Mouse (Mus musculus): Measurements from ENCODE around the gene Csf1. TPM values are rescaled to one million over a fixed set of nuclear protein-coding genes. Genes with fewer than 3 reads are reported as not detected.

Csf1 gene
- polyA plus RNA-seq, 1 experiment from 2014 or later: 21.4 TPM

GRCm38 (mm10) chr3:107772860-107773259 lies 12.6 kb upstream of the Csf1 start:
- Histone ChIP-seq H3K36me3 (ENCODE audit: control insufficient read depth, insufficient read depth, low read length) (no peaks in the 10 kb centered on the region), H3K9ac (ENCODE audit: low read depth, low read length) (no peak overlapping the region), H3K4me3 (ENCODE audit: low read depth, low read length) (no peak overlapping the region), H3K4me2 (ENCODE audit: low read depth, low read length) (no peak overlapping the region), H3K9me3 (ENCODE audit: control insufficient read depth, low read length) (no peaks in the 10 kb centered on the region), H3K27ac (replicated peaks; ENCODE audit: low read depth, low read length) (no peak overlapping the region), H3K4me1 (ENCODE audit: control insufficient read depth, insufficient read depth, low read length) (peaks cover 22% of the 10 kb centered on the region), H3K27me3 (replicated peaks; ENCODE audit: control insufficient read depth, insufficient read depth, low read length) (no peaks in the 10 kb centered on the region)
- DNase-seq (ENCODE audit: low spot score) (no peak), ATAC-seq (ENCODE audit: low read depth) (no peak)
- 76% methylated on average over 5 of the region's 5 CpGs for WGBS

GRCm38 (mm10) chr3:107769692-107770091 lies 9.4 kb upstream of the Csf1 start:
- H3K36me3 ChIP-seq (ENCODE audit: control insufficient read depth, insufficient read depth, low read length): no peaks in the 10 kb centered on the region
- H3K27ac ChIP-seq (replicated peaks; ENCODE audit: low read depth, low read length): peak overlapping the region; percentile 11; the same call in 1 of the 2 replicates
- H3K27me3 ChIP-seq (replicated peaks; ENCODE audit: control insufficient read depth, insufficient read depth, low read length): no peaks in the 10 kb centered on the region
- ATAC-seq (ENCODE audit: low read depth) (peak; percentile 13; the same call in 1 of the 2 replicates), DNase-seq (ENCODE audit: low spot score) (peak; percentile 72)
- peaks cover 15% of the 10 kb centered on the region; the same call in 1 of the 2 replicates for H3K4me1 ChIP-seq (ENCODE audit: control insufficient read depth, insufficient read depth, low read length)
- no peak overlapping the region for H3K4me2 ChIP-seq (ENCODE audit: low read depth, low read length)
- H3K4me3 ChIP-seq (ENCODE audit: low read depth, low read length): no peak overlapping the region
- H3K9me3 ChIP-seq (ENCODE audit: control insufficient read depth, low read length): no peaks in the 10 kb centered on the region
- 46% methylated on average over 2 of the region's 2 CpGs for WGBS
- no peak overlapping the region for H3K9ac ChIP-seq (ENCODE audit: low read depth, low read length)

GRCm38 (mm10) chr3:107768104-107768989 lies 8.1 kb upstream of the Csf1 start:
- Histone ChIP-seq H3K4me1 (ENCODE audit: control insufficient read depth, insufficient read depth, low read length) (peaks cover 15% of the 10 kb centered on the region; the same call in 1 of the 2 replicates), H3K9me3 (ENCODE audit: control insufficient read depth, low read length) (no peaks in the 10 kb centered on the region), H3K27me3 (replicated peaks; ENCODE audit: control insufficient read depth, insufficient read depth, low read length) (no peaks in the 10 kb centered on the region), H3K4me2 (ENCODE audit: low read depth, low read length) (no peak overlapping the region), H3K27ac (replicated peaks; ENCODE audit: low read depth, low read length) (no peak overlapping the region), H3K36me3 (ENCODE audit: control insufficient read depth, insufficient read depth, low read length) (no peaks in the 10 kb centered on the region), H3K9ac (ENCODE audit: low read depth, low read length) (no peak overlapping the region), H3K4me3 (ENCODE audit: low read depth, low read length) (no peak overlapping the region)
- DNase-seq (ENCODE audit: low spot score): peak; percentile 53
- 46% methylated on average over 8 of the region's 8 CpGs for WGBS
- ATAC-seq (ENCODE audit: low read depth): peak; percentile 50; the same call in 1 of the 2 replicates

GRCm38 (mm10) chr3:107766804-107767203 lies 6.5 kb upstream of the Csf1 start:
- 59% methylated on average over 2 of the region's 2 CpGs for WGBS

GRCm38 (mm10) chr3:107765979-107766378 lies 5.7 kb upstream of the Csf1 start:
- WGBS: 71% methylated on average over 2 of the region's 2 CpGs
- ATAC-seq (ENCODE audit: low read depth) (no peak), DNase-seq (ENCODE audit: low spot score) (no peak)
- 0 out of 2 replicates have a peak, but pooled peaks cover 2% of the 10 kb centered on the region for H3K27me3 ChIP-seq (replicated peaks; ENCODE audit: control insufficient read depth, insufficient read depth, low read length)
- no peak overlapping the region for H3K4me2 ChIP-seq (ENCODE audit: low read depth, low read length)
- no peak overlapping the region for H3K27ac ChIP-seq (replicated peaks; ENCODE audit: low read depth, low read length)
- H3K9me3 ChIP-seq (ENCODE audit: control insufficient read depth, low read length): no peaks in the 10 kb centered on the region
- H3K4me1 ChIP-seq (ENCODE audit: control insufficient read depth, insufficient read depth, low read length): peaks cover 15% of the 10 kb centered on the region; the same call in 1 of the 2 replicates
- no peak overlapping the region for H3K4me3 ChIP-seq (ENCODE audit: low read depth, low read length)
- no peaks in the 10 kb centered on the region for H3K36me3 ChIP-seq (ENCODE audit: control insufficient read depth, insufficient read depth, low read length)
- no peak overlapping the region for H3K9ac ChIP-seq (ENCODE audit: low read depth, low read length)

More at GRCm38 (mm10) chr3:107766804-107767203, 6.5 kb upstream of the Csf1 start:
- Histone ChIP-seq H3K9ac (ENCODE audit: low read depth, low read length) (no peak overlapping the region), H3K36me3 (ENCODE audit: control insufficient read depth, insufficient read depth, low read length) (no peaks in the 10 kb centered on the region), H3K4me1 (ENCODE audit: control insufficient read depth, insufficient read depth, low read length) (peaks cover 15% of the 10 kb centered on the region; the same call in 1 of the 2 replicates), H3K4me2 (ENCODE audit: low read depth, low read length) (no peak overlapping the region), H3K4me3 (ENCODE audit: low read depth, low read length) (no peak overlapping the region), H3K9me3 (ENCODE audit: control insufficient read depth, low read length) (no peaks in the 10 kb centered on the region), H3K27ac (replicated peaks; ENCODE audit: low read depth, low read length) (no peak overlapping the region), H3K27me3 (replicated peaks; ENCODE audit: control insufficient read depth, insufficient read depth, low read length) (0 out of 2 replicates have a peak, but pooled peaks cover 2% of the 10 kb centered on the region)
- DNase-seq (ENCODE audit: low spot score): no peak
- ATAC-seq (ENCODE audit: low read depth): no peak

- Histone ChIP-seq H3K4me2 (ENCODE audit: low read depth, low read length) (no peak overlapping the region), H3K9me3 (ENCODE audit: control insufficient read depth, low read length) (no peaks in the 10 kb centered on the region), H3K4me1 (ENCODE audit: control insufficient read depth, insufficient read depth, low read length) (peaks cover 7% of the 10 kb centered on the region), H3K4me3 (ENCODE audit: low read depth, low read length) (no peak overlapping the region), H3K27ac (replicated peaks; ENCODE audit: low read depth, low read length) (no peak overlapping the region), H3K9ac (ENCODE audit: low read depth, low read length) (no peak overlapping the region), H3K36me3 (ENCODE audit: control insufficient read depth, insufficient read depth, low read length) (no peaks in the 10 kb centered on the region), H3K27me3 (replicated peaks; ENCODE audit: control insufficient read depth, insufficient read depth, low read length) (0 out of 2 replicates have a peak, but pooled peaks cover 2% of the 10 kb centered on the region)
- ATAC-seq (ENCODE audit: low read depth) (no peak), DNase-seq (ENCODE audit: low spot score) (no peak)
- 78% methylated on average over 4 of the region's 4 CpGs for WGBS
These were observed 3.3 kb upstream of the Csf1 start for GRCm38 (mm10) chr3:107763552-107763951.

GRCm38 (mm10) chr3:107761446-107761845 lies 1.2 kb upstream of the Csf1 start:
- no peak overlapping the region for H3K27ac ChIP-seq (replicated peaks; ENCODE audit: low read depth, low read length)
- H3K4me3 ChIP-seq (ENCODE audit: low read depth, low read length): no peak overlapping the region
- H3K9ac ChIP-seq (ENCODE audit: low read depth, low read length): no peak overlapping the region
- DNase-seq (ENCODE audit: low spot score) (no peak), ATAC-seq (ENCODE audit: low read depth) (no peak)
- no peak overlapping the region for H3K4me2 ChIP-seq (ENCODE audit: low read depth, low read length)
- H3K27me3 ChIP-seq (replicated peaks; ENCODE audit: control insufficient read depth, insufficient read depth, low read length): 0 out of 2 replicates have a peak, but pooled peaks cover 2% of the 10 kb centered on the region
- H3K36me3 ChIP-seq (ENCODE audit: control insufficient read depth, insufficient read depth, low read length): peaks cover 2% of the 10 kb centered on the region; the same call in 1 of the 2 replicates
- WGBS: 95% methylated on average over 5 of the region's 5 CpGs
- peaks cover 14% of the 10 kb centered on the region for H3K4me1 ChIP-seq (ENCODE audit: control insufficient read depth, insufficient read depth, low read length)
- H3K9me3 ChIP-seq (ENCODE audit: control insufficient read depth, low read length): no peaks in the 10 kb centered on the region

- Histone ChIP-seq H3K9me3 (ENCODE audit: control insufficient read depth, low read length) (no peaks in the 10 kb centered on the region), H3K36me3 (ENCODE audit: control insufficient read depth, insufficient read depth, low read length) (peaks cover 8% of the 10 kb centered on the region; the same call in 1 of the 2 replicates), H3K27me3 (replicated peaks; ENCODE audit: control insufficient read depth, insufficient read depth, low read length) (0 out of 2 replicates have a peak, but pooled peaks cover 2% of the 10 kb centered on the region), H3K4me3 (ENCODE audit: low read depth, low read length) (no peak overlapping the region; the same call in 1 of the 2 replicates), H3K9ac (ENCODE audit: low read depth, low read length) (no peak overlapping the region), H3K4me2 (ENCODE audit: low read depth, low read length) (peak overlapping the region; percentile 92), H3K4me1 (ENCODE audit: control insufficient read depth, insufficient read depth, low read length) (peaks cover 14% of the 10 kb centered on the region), H3K27ac (replicated peaks; ENCODE audit: low read depth, low read length) (peak overlapping the region; percentile 83; the same call in 1 of the 2 replicates)
- WGBS: 72% methylated on average over 1 of the region's 1 CpGs
- ATAC-seq (ENCODE audit: low read depth): no peak
- DNase-seq (ENCODE audit: low spot score): no peak
These were observed 502 bp upstream of the Csf1 start for GRCm38 (mm10) chr3:107760771-107761170.
